Mouse (Mus musculus) lung, embryonic 14.5 days (tissue): ENCODE data around the gene Kdelr1. TPM values are rescaled to one million over a fixed set of nuclear protein-coding genes. Genes with fewer than 3 reads are reported as not detected.

Experiments
- ATAC-seq: fragments of 200-750 bp; cut with Nextera tagmentation; 2 replicates; pipeline ENCODE4 v1.8.0; 2017; ENCODE audit warnings: mild to moderate bottlenecking, moderate TSS enrichment, moderate library complexity; ENCODE audit not compliant: insufficient read depth
- DNase-seq: peaks from one replicate; pipeline ENCODE4 v3.0.0-alpha.2; 2015
- H3K27ac ChIP-seq: fragments of 300-500 bp; sonication (generic); 2 replicates; pipeline ENCODE4 v1.5.1; 2014; ENCODE audit warnings: low read depth, mild to moderate bottlenecking, moderate library complexity
- H3K27me3 ChIP-seq: fragments of 300-500 bp; sonication (generic); 2 replicates; pipeline ENCODE4 v1.6.1; 2014; ENCODE audit warnings: low read length, control low read depth; ENCODE audit not compliant: insufficient read depth
- H3K36me3 ChIP-seq: fragments of 300-500 bp; sonication (generic); 2 replicates; pipeline ENCODE4 v1.6.1; 2014; ENCODE audit warnings: control low read depth; ENCODE audit not compliant: insufficient read depth
- H3K4me1 ChIP-seq: fragments of 300-500 bp; sonication (generic); 2 replicates; pipeline ENCODE4 v1.6.1; 2014; ENCODE audit warnings: antibody characterized with exemption, control low read depth; ENCODE audit not compliant: insufficient read depth
- H3K4me2 ChIP-seq: fragments of 300-500 bp; sonication (generic); 2 replicates; pipeline ENCODE4 v1.6.1; 2014; ENCODE audit warnings: mild to moderate bottlenecking
- H3K4me3 ChIP-seq: fragments of 300-500 bp; sonication (generic); 2 replicates; pipeline ENCODE4 v1.5.1; 2014; ENCODE audit warnings: low read depth, low read length
- H3K9ac ChIP-seq: fragments of 300-500 bp; sonication (generic); 2 replicates; pipeline ENCODE4 v1.6.1; 2014
- H3K9me3 ChIP-seq: fragments of 300-500 bp; sonication (generic); 2 replicates; pipeline ENCODE4 v1.6.1; 2016; ENCODE audit warnings: low read depth, low read length, control low read depth
- CTCF ChIP-seq: IDR thresholded peaks from 2 replicates; pipeline ENCODE4 v1.5.1; 2016; ENCODE audit warnings: antibody characterized with exemption, low read depth
- WGBS: fragments of 180-500 bp; shearing (Covaris S2); extraction: QIAGEN DNeasy Blood & Tissue Kit; methylation state at CpG from one replicate; pipeline ENCODE4 v1.1.7; 2014; 5-methylcytosine and 5-hydroxymethylcytosine counted together
- polyA plus RNA-seq: library from polyadenylated mRNA; unstranded; fragments of >200 nt; fragmentation: Nextera tagmentation; extraction: Ambion mirVana; gene quantifications from 2 replicates; pipeline ENCODE4 v1.2.1, GENCODE M21; 2014

Gene Kdelr1
- polyA plus RNA-seq, result 107 and 108 TPM in 2 replicates

DNA sequence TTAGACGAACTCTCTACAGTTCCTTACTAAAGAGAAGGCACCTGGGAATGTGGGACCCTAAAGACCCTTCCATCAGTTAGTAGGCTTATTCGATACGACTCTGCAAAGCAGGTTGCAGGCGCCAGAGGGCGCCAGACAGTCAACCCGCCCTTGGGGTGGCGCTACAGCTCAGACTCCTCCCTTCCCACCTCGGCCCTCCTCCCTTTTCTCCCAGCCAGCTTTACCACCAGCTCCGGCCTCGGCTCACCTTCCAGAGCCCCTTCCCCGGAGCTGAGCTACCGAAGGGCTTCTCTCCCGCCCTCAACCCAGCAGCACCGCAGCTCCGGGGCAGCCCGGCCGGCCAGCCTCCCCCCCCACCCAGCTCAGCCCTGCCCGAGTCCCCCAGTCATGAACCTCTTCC, at the start of gene Kdelr1:
TSS of gene Kdelr1 (plus strand) at position 149 of the 400 bp plus-strand sequence.
- H3K9ac ChIP-seq, result peak within 1 kb of the TSS; percentile 96
- H3K9me3 ChIP-seq, result no peaks in the 10 kb centered on the region
- ATAC-seq, result peak; percentile 78
- H3K27me3 ChIP-seq, result peaks cover 38% of the 10 kb centered on the region
- peak within 1 kb of the TSS; percentile 95 for H3K4me2 ChIP-seq
- peaks cover 39% of the 10 kb centered on the region for H3K36me3 ChIP-seq
- H3K27ac ChIP-seq, result peak within 1 kb of the TSS; percentile 91
- peak within 1 kb of the TSS; percentile 95 for H3K4me3 ChIP-seq
- H3K4me1 ChIP-seq, result peaks cover 12% of the 10 kb centered on the region; the same call in 1 of the 2 replicates
- WGBS, result under 1% methylated on average over 18 of the region's 18 CpGs
- TF ChIP-seq CTCF, result peak; percentile 92
- DNase-seq, result peak; percentile 97

DNA sequence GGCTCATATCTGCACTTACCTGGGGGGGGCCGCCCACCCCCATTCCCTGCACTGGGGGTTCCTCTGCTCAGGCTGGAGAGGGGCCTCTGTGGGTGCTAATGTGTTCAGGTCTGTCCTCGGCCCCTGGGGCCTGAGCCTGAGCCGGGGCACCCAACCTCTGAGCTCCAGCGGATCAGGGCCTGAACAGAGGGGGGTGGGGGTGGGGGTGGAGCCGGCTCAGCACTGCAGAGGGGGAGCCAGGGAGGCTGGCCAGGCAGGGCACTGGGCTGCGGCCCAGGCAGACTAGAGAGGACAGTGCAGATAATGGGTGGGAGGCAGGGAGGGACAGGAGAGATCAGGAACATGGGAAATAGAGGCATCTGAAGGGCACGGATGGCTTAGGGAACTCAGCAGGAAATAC, 48.0 kb upstream of the Kdelr1 start, which contains the start of gene Kcnj14:
TSS of gene Kcnj14 (minus strand) at position 185 of the 400 bp plus-strand sequence.
- Histone ChIP-seq H3K9me3 (no peaks in the 10 kb centered on the region), H3K4me1 (no peaks in the 10 kb centered on the region; the same call in 1 of the 2 replicates), H3K27me3 (no peaks in the 10 kb centered on the region), H3K27ac (no peak within 1 kb of the TSS), H3K36me3 (peaks cover 74% of the 10 kb centered on the region), H3K4me3 (no peak within 1 kb of the TSS), H3K4me2 (no peak within 1 kb of the TSS), H3K9ac (no peak within 1 kb of the TSS)
- no peak for TF ChIP-seq CTCF
- ATAC-seq (no peak), DNase-seq (no peak)
- WGBS, result 64% methylated on average over 7 of the region's 7 CpGs

DNA sequence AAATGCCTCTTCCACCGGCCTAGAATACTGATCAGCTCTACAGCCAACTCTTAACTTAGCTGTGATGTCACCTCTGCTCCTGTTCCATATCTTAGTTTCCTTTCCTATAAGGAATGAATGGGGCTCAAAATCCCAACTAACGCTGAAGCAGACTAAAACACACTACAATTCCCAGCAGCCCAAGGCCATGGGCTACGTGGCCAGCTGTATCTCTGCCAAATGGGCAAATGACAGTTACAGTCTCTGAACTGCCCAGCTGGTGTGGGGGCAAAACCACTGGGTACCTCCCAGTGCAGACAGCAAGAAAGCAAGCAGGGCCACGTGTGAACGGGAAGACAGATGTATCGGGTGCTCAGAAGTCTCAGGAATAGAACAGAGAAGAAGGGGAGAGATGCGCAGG, 45.9 kb upstream of the Kdelr1 start:
- H3K27me3 ChIP-seq, result peaks cover 7% of the 10 kb centered on the region
- peaks cover 4% of the 10 kb centered on the region for H3K4me1 ChIP-seq
- DNase-seq, result no peak
- no peaks in the 10 kb centered on the region for H3K9me3 ChIP-seq
- no peak for TF ChIP-seq CTCF
- ATAC-seq, result no peak
- peaks cover 74% of the 10 kb centered on the region for H3K36me3 ChIP-seq
- no peak overlapping the region for H3K27ac ChIP-seq
- no peak overlapping the region for H3K4me2 ChIP-seq
- WGBS, result 92% methylated on average over 7 of the region's 7 CpGs
- H3K9ac ChIP-seq, result no peak overlapping the region
- H3K4me3 ChIP-seq, result no peak overlapping the region

DNA sequence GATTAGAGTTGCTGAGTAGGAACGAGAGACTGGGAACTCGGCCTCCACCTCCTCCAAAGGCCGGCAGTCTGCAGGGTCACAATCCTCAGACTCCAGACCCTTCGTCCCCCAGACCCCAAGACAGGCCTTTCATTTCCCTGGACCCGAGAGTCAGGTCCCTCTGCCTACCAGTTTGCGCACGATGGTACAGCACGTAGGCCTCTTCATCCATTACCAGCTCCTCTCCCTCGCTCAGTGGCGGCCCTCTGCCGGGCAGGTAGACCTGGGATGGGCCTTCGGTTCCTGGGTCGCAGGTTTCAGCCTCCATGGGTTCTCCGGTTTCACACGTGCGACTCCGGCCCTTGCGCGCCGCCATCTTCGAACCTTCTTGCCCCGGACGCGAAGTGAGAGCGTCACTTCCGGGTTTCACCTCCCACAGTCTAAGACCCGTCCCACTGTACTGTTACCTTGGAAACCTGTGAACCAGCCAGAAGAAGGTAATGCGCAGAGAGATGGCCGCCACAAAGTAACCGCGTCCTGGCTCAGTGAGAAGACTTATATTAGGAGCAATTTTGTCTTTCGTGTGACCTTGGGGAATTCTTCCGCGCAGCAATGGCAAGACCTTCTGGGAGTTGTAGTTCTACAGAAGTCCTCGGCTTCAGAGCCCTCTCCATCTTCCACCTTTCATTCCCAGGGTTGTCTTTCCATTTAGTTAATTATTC, 42.0 kb upstream of the Kdelr1 start, which contains the start of gene Grwd1:
TSS of gene Grwd1 (minus strand) at position 518 of the 701 bp plus-strand sequence.
- no peak for TF ChIP-seq CTCF
- peaks cover 40% of the 10 kb centered on the region for H3K36me3 ChIP-seq
- under 1% methylated on average over 35 of the region's 35 CpGs for WGBS
- peaks cover 7% of the 10 kb centered on the region for H3K4me1 ChIP-seq
- DNase-seq (peak; percentile 95), ATAC-seq (peak; percentile 88)
- H3K9me3 ChIP-seq, result no peaks in the 10 kb centered on the region
- peak within 1 kb of the TSS; percentile 88 for H3K4me2 ChIP-seq
- H3K9ac ChIP-seq, result peak within 1 kb of the TSS; percentile 77
- H3K27me3 ChIP-seq, result peaks cover 45% of the 10 kb centered on the region
- H3K4me3 ChIP-seq, result peak within 1 kb of the TSS; percentile 91
- no peak within 1 kb of the TSS for H3K27ac ChIP-seq

DNA sequence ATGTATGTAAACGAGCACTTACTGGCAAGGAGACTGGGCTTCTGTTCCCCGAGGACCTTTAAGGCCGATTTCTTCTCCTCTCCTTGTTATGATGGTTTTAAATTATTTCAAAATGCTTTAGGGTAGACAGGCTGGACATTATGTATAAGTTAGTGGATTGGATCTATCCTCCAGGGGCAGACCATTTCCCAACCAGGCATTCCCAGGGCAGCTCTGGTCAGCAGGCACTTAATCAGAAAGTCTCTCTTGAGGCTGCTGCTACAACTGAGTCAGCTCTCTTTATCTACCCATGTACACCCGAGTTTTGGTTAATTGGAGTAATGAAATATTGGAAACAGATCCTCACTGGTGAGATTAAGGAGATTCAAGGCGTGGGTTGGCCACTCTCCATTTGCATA, 41.4 kb upstream of the Kdelr1 start:
- DNase-seq (no peak), ATAC-seq (no peak; the same call in 1 of the 2 replicates)
- WGBS, result 22% methylated on average over 5 of the region's 5 CpGs
- H3K36me3 ChIP-seq, result peaks cover 35% of the 10 kb centered on the region
- TF ChIP-seq CTCF, result no peak
- no peak overlapping the region for H3K27ac ChIP-seq
- peaks cover 7% of the 10 kb centered on the region for H3K4me1 ChIP-seq
- H3K9ac ChIP-seq, result peak overlapping the region; percentile 77; the same call in 1 of the 2 replicates
- H3K4me2 ChIP-seq, result peak overlapping the region; percentile 88
- H3K27me3 ChIP-seq, result peaks cover 47% of the 10 kb centered on the region
- H3K9me3 ChIP-seq, result no peaks in the 10 kb centered on the region
- peak overlapping the region; percentile 91 for H3K4me3 ChIP-seq

DNA sequence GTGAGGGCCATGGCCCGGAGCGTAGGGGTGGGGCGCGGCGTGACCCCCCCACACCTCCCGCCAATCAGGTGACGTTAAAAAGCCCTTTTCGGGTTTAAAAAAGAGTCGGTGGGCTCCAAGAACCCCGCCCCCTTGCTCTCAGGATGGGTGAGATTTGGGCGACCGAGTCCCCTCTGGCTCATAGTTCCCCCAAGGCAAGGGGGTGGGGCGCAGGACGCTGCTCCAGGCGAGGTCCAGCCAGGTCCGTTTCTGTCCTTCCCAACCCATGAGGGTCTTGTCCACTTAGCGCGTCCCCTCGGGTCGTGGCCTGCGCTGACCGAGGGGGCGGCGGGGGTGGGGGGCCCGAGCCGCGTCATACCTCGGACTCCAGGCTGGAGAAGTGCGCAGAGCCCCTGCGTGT, 40.1 kb upstream of the Kdelr1 start:
- H3K9me3 ChIP-seq, result no peaks in the 10 kb centered on the region
- no peak for DNase-seq

DNA sequence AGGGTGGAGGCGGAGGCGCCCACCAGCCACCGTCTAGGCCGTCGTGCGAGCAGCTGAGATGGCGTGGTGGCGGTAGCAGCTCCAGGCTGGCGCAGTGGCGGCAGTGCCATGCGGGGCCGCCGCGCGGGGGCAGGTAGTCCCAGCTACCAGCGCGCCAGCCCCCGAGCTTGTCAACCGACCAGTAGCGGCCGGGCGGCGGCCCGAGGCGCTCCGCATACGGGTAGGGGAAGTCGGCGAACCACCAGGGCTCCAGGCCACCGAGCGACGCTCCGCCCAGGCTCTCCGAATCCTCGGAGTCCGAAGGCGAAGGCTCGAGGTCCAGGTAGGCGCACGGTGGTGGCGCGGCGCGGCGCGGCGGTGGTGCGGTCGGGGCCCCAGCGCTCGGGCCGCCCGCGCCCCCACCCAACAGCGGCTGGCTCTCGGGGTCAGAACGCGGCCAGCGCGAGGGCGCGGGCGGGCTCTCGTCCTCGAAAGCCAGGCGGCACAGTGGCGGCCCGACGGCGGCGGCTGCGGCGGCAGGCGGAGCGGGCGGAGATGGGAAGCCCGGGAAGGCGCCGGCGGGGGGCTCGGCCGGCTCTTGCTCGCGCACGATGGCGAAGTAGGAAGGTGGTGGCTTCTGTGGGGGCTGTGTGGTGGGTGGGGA, 39.3 kb upstream of the Kdelr1 start:
- peak; percentile 50 for DNase-seq
- peaks cover 13% of the 10 kb centered on the region for H3K36me3 ChIP-seq
- peak overlapping the region; percentile 67 for H3K4me2 ChIP-seq
- no peak for TF ChIP-seq CTCF
- no peak overlapping the region for H3K27ac ChIP-seq
- WGBS, result under 1% methylated on average over 77 of the region's 86 CpGs
- H3K9ac ChIP-seq, result peak overlapping the region; percentile 41
- H3K4me3 ChIP-seq, result peak overlapping the region; percentile 44
- no peaks in the 10 kb centered on the region for H3K9me3 ChIP-seq
- no peak for ATAC-seq
- peaks cover 7% of the 10 kb centered on the region for H3K4me1 ChIP-seq
- peaks cover 47% of the 10 kb centered on the region for H3K27me3 ChIP-seq

More for the DNA sequence above, 40.1 kb upstream of the Kdelr1 start:
- Histone ChIP-seq H3K4me1 (peaks cover 7% of the 10 kb centered on the region), H3K27ac (no peak overlapping the region), H3K4me3 (peak overlapping the region; percentile 44), H3K36me3 (peaks cover 22% of the 10 kb centered on the region), H3K4me2 (peak overlapping the region; percentile 67), H3K27me3 (peaks cover 47% of the 10 kb centered on the region), H3K9ac (peak overlapping the region; percentile 41; the same call in 1 of the 2 replicates)
- WGBS, result 9% methylated on average over 30 of the region's 30 CpGs
- no peak for TF ChIP-seq CTCF
- no peak for ATAC-seq
